Mouse (Mus musculus): Measurements from ENCODE around the gene Gatad2a. TPM values are rescaled to one million over a fixed set of nuclear protein-coding genes. Genes with fewer than 3 reads are reported as not detected.

Gatad2a gene
- 56.0 and 56.8 TPM in 2 replicates for polyA plus RNA-seq (2015; fragmentation: Nextera tagmentation; extraction: Ambion mirVana)

DNA sequence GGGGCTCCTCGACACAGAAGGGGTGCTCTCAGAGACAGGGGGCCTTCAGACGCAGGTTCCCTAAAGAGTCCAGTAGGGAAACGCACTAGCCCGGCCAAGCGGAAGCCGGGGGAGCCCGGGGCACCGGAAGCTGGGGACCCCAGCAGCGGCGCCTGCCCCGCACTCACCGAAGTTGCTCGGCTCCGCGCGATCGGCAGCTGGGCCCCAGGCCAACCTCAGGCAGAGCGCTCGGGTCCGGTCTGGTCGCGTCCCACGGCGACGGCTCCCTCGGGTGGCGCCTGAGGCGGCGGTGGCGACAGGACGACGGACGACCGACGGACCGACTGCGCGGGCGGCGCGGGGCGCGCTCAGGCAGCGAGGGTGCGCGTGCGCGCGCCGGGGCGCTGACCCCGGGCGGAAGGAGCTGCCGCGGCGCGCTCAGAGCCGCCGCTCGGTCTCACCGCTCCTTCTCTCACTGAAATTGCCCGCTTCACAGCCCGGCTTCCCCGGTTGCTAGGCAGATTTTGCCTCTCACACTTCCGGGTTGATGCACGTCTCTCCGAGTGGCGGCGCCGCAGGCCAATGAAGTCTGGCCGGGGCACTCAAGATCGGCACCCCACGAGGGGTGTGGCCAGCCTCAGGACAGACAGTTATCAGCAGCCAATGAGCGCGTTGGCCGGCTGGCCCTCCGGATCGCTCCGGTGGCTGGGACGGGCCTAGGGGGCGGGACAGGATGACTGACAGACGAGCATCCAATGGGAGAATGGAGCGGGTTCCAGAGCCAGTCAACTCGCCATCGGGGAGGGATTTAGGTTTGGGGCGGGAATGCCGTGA is at the start of gene Gatad2a:
Gene Gatad2a (minus strand): TSS at position 609 of the 813 bp plus-strand sequence.
- peak; percentile 99 for ATAC-seq (ENCODE audit: insufficient read depth, low FRiP score, low read depth)
- H3K4me2 ChIP-seq: peak within 1 kb of the TSS; percentile 82
- H3K4me1 ChIP-seq: peaks cover 14% of the 10 kb centered on the region
- H3K27me3 ChIP-seq (replicated peaks): no peaks in the 10 kb centered on the region
- H3K36me3 ChIP-seq: no peaks in the 10 kb centered on the region
- under 1% methylated on average over 85 of the region's 87 CpGs for WGBS
- H3K27ac ChIP-seq: peak within 1 kb of the TSS; percentile 96
- H3K9ac ChIP-seq: peak within 1 kb of the TSS; percentile 73
- no peaks in the 10 kb centered on the region for H3K9me3 ChIP-seq
- peak within 1 kb of the TSS; percentile 96 for H3K4me3 ChIP-seq (replicated peaks)

GRCm38 (mm10) chr8:70043996-70044395 is 47.8 kb upstream of the Gatad2a start:
- H3K36me3 ChIP-seq: peaks cover 10% of the 10 kb centered on the region
- no peak overlapping the region for H3K9ac ChIP-seq
- WGBS: 88% methylated on average over 5 of the region's 5 CpGs
- ATAC-seq (ENCODE audit: insufficient read depth, low FRiP score, low read depth): no peak
- peak overlapping the region; percentile 72 for H3K4me2 ChIP-seq
- H3K9me3 ChIP-seq: no peaks in the 10 kb centered on the region
- peaks cover 17% of the 10 kb centered on the region for H3K4me1 ChIP-seq
- peak overlapping the region; percentile 94 for H3K4me3 ChIP-seq (replicated peaks)
- no peaks in the 10 kb centered on the region for H3K27me3 ChIP-seq (replicated peaks)
- no peak overlapping the region for H3K27ac ChIP-seq

- peak within 1 kb of the TSS; percentile 94 for H3K4me3 ChIP-seq (replicated peaks)
- no peaks in the 10 kb centered on the region for H3K36me3 ChIP-seq
- peak within 1 kb of the TSS; percentile 81 for H3K4me2 ChIP-seq
- peak; percentile 95 for ATAC-seq (ENCODE audit: insufficient read depth, low FRiP score, low read depth)
- no peaks in the 10 kb centered on the region for H3K9me3 ChIP-seq
- no peaks in the 10 kb centered on the region for H3K27me3 ChIP-seq (replicated peaks)
- peaks cover 17% of the 10 kb centered on the region for H3K4me1 ChIP-seq
- peak within 1 kb of the TSS; percentile 67 for H3K27ac ChIP-seq
- peak within 1 kb of the TSS; percentile 94 for H3K9ac ChIP-seq
- under 1% methylated on average over 65 of the region's 65 CpGs for WGBS
Measured at GRCm38 (mm10) chr8:70042583-70043455, 46.6 kb upstream of the Gatad2a start, which contains the start of the genes Mau2 and Sugp1. Gene Mau2, minus strand, starts transcription at chr8:70042734. Gene Sugp1, plus strand, starts transcription at chr8:70042813.

DNA sequence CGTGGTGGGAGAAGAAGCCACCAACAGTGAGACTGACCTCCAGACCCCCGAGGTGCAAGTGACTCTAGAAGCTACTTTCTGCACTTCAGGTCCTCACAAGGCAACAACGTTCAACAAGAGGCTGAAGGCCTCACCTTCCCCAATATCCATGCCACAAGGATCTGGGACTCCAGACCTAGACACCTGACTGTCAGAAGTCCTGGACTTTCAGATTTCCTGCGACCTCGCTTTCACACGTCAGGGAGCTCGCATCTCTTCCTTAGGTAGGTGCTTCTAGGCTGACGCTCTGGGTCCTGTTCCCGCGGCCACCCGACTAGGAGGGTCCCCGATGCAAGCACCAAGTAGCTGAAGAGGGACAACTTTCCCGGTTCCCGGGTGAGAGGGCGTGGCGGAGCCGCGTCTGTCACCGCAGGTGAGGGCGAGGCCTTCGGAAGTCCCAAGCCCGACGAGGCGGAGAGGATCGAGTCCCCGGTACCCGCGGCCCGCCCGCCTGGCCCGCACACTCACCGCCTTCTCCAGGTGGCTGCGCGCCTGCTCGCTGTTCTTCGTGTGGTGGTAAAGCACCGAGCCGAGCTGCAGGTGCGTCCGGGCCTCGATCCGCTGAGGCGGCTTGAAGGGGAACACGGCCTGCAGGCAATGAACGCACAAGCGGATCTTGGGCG is 45.8 kb upstream of the Gatad2a start:
- peak; percentile 19; the same call in 1 of the 2 replicates for ATAC-seq (ENCODE audit: insufficient read depth, low FRiP score, low read depth)
- no peaks in the 10 kb centered on the region for H3K27me3 ChIP-seq (replicated peaks)
- H3K4me1 ChIP-seq: peaks cover 17% of the 10 kb centered on the region
- H3K27ac ChIP-seq: peak overlapping the region; percentile 36
- peak overlapping the region; percentile 94 for H3K9ac ChIP-seq
- H3K4me3 ChIP-seq (replicated peaks): peak overlapping the region; percentile 94
- WGBS: under 1% methylated on average over 47 of the region's 47 CpGs
- H3K9me3 ChIP-seq: no peaks in the 10 kb centered on the region
- H3K36me3 ChIP-seq: no peaks in the 10 kb centered on the region
- H3K4me2 ChIP-seq: peak overlapping the region; percentile 81

DNA sequence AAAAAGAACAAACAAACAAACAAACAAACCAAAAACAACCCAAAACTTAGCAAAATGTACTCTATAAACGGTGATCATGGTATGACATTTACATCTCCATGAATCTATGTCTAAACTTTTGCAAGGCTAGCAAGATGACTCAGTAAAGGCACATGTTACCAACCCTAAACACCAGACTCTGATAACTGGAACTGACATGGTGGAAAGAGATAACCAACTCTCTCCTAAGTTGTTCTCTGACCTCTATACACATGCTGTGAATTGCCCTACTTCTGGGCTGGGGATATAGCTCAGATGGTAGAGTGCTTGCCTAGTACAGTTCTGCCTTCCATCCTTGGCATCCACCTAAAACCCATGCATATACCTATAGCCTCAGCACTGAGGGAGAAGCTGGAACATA is 41.8 kb upstream of the Gatad2a start:
- no peak overlapping the region for H3K9ac ChIP-seq
- 88% methylated on average over 1 of the region's 1 CpGs for WGBS
- no peak overlapping the region for H3K4me3 ChIP-seq (replicated peaks)
- H3K9me3 ChIP-seq: no peaks in the 10 kb centered on the region
- H3K4me2 ChIP-seq: no peak overlapping the region
- H3K36me3 ChIP-seq: no peaks in the 10 kb centered on the region; the same call in 1 of the 2 replicates
- H3K27me3 ChIP-seq (replicated peaks): no peaks in the 10 kb centered on the region
- H3K27ac ChIP-seq: no peak overlapping the region
- peaks cover 9% of the 10 kb centered on the region for H3K4me1 ChIP-seq
- ATAC-seq (ENCODE audit: insufficient read depth, low FRiP score, low read depth): no peak

DNA sequence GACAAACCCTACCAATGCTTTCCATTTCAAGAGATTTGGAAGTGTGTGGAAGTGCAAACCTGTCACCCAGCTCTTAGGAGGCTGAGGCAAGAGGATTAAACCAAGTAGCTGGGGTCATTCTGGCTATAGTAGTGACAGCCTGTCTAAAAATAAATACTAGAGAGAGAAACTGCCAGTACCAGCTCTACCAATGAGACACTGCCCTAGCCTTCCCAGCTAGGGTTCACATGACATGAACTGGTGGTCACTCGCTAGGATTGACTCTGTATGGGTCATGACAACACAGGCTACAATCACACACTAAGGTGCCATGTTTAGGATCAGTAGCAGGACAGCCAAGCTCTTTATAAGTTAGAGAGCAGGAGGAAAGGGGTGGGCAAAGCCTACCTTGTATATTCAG is 34.1 kb upstream of the Gatad2a start:
- H3K27me3 ChIP-seq (replicated peaks): no peaks in the 10 kb centered on the region
- no peak overlapping the region for H3K4me2 ChIP-seq
- no peak for ATAC-seq (ENCODE audit: insufficient read depth, low FRiP score, low read depth)
- no peak overlapping the region for H3K27ac ChIP-seq
- peaks cover 56% of the 10 kb centered on the region for H3K36me3 ChIP-seq
- WGBS: 97% methylated on average over 1 of the region's 1 CpGs
- no peak overlapping the region for H3K4me3 ChIP-seq (replicated peaks)
- no peaks in the 10 kb centered on the region for H3K9me3 ChIP-seq
- H3K9ac ChIP-seq: no peak overlapping the region
- no peaks in the 10 kb centered on the region for H3K4me1 ChIP-seq

DNA sequence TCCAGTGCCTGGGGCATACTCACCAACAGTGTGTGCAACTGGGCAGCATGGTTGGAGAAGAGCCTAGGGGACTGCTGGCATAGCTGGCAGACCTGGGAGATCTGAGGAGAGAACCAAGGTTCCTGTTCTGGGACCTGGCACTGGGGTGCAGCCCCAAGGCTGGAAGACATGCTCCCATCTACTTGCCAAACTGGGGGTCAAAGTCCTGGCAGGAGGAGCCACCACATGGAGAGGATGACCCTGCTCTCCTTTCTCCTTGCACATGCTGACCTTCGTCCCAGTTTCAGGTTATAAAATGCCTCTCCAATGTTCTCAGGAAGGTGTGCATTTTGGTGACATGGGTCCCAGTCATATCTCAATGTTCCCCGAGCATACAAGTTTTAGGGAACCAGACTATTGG is 30.0 kb upstream of the Gatad2a start:
- ATAC-seq (ENCODE audit: insufficient read depth, low FRiP score, low read depth): no peak
- Histone ChIP-seq H3K9me3 (no peaks in the 10 kb centered on the region), H3K27ac (no peak overlapping the region), H3K4me2 (no peak overlapping the region), H3K4me3 (replicated peaks) (no peak overlapping the region), H3K36me3 (peaks cover 87% of the 10 kb centered on the region), H3K4me1 (no peaks in the 10 kb centered on the region), H3K27me3 (replicated peaks) (no peaks in the 10 kb centered on the region), H3K9ac (no peak overlapping the region)
- 94% methylated on average over 2 of the region's 2 CpGs for WGBS

GRCm38 (mm10) chr8:70023596-70023995 is 27.4 kb upstream of the Gatad2a start:
- no peak for ATAC-seq (ENCODE audit: insufficient read depth, low FRiP score, low read depth)
- Histone ChIP-seq H3K27ac (no peak overlapping the region), H3K9me3 (no peaks in the 10 kb centered on the region), H3K4me1 (no peaks in the 10 kb centered on the region), H3K36me3 (peaks cover 90% of the 10 kb centered on the region), H3K4me2 (no peak overlapping the region), H3K9ac (no peak overlapping the region), H3K4me3 (replicated peaks) (no peak overlapping the region), H3K27me3 (replicated peaks) (no peaks in the 10 kb centered on the region)
- 83% methylated on average over 8 of the region's 8 CpGs for WGBS

GRCm38 (mm10) chr8:70015017-70015416 is 18.8 kb upstream of the Gatad2a start:
- H3K27ac ChIP-seq: no peak overlapping the region
- no peaks in the 10 kb centered on the region for H3K27me3 ChIP-seq (replicated peaks)
- H3K4me2 ChIP-seq: no peak overlapping the region
- no peak overlapping the region for H3K4me3 ChIP-seq (replicated peaks)
- no peak overlapping the region for H3K9ac ChIP-seq
- WGBS: 80% methylated on average over 1 of the region's 1 CpGs
- ATAC-seq (ENCODE audit: insufficient read depth, low FRiP score, low read depth): no peak
- H3K9me3 ChIP-seq: no peaks in the 10 kb centered on the region
- H3K4me1 ChIP-seq: no peaks in the 10 kb centered on the region
- peaks cover 29% of the 10 kb centered on the region for H3K36me3 ChIP-seq

GRCm38 (mm10) chr8:70012763-70013162 is 16.6 kb upstream of the Gatad2a start:
- WGBS: 87% methylated on average over 1 of the region's 1 CpGs
- no peaks in the 10 kb centered on the region for H3K4me1 ChIP-seq
- H3K27me3 ChIP-seq (replicated peaks): no peaks in the 10 kb centered on the region
- no peak overlapping the region for H3K4me2 ChIP-seq
- no peak for ATAC-seq (ENCODE audit: insufficient read depth, low FRiP score, low read depth)
- peaks cover 13% of the 10 kb centered on the region; the same call in 1 of the 2 replicates for H3K36me3 ChIP-seq
- H3K27ac ChIP-seq: no peak overlapping the region
- no peaks in the 10 kb centered on the region for H3K9me3 ChIP-seq
- no peak overlapping the region for H3K4me3 ChIP-seq (replicated peaks)
- no peak overlapping the region for H3K9ac ChIP-seq

- no peaks in the 10 kb centered on the region for H3K4me1 ChIP-seq
- 71% methylated on average over 3 of the region's 3 CpGs for WGBS
- no peaks in the 10 kb centered on the region for H3K27me3 ChIP-seq (replicated peaks)
- H3K36me3 ChIP-seq: 0 out of 2 replicates have a peak, but pooled peaks cover 9% of the 10 kb centered on the region
- H3K9ac ChIP-seq: no peak overlapping the region
- no peak overlapping the region for H3K4me3 ChIP-seq (replicated peaks)
- no peak overlapping the region for H3K27ac ChIP-seq
- ATAC-seq (ENCODE audit: insufficient read depth, low FRiP score, low read depth): no peak
- H3K4me2 ChIP-seq: no peak overlapping the region
- no peaks in the 10 kb centered on the region for H3K9me3 ChIP-seq
Measured at GRCm38 (mm10) chr8:70012350-70012749, 16.2 kb upstream of the Gatad2a start.

All from stomach, embryonic 15.5 days (tissue).